Mouse (Mus musculus) lung, adult 2 months (tissue): Measurements from ENCODE around the gene Tcf7l1. TPM values are rescaled to one million over a fixed set of nuclear protein-coding genes. Genes with fewer than 3 reads are reported as not detected.
A peak's percentile ranks its signal among the peaks of the same experiment; 100 is the strongest.

ENCODE experiments used
- DNase-seq: peaks from one replicate; pipeline ENCODE4 v3.0.0; 2022
- H3K4me1 ChIP-seq: fragments of 200-500 bp; 2 replicates; pipeline ENCODE4 v1.6.1; 2011; ENCODE audit warnings: low read length; ENCODE audit not compliant: control insufficient read depth, insufficient read depth
- H3K4me3 ChIP-seq: fragments of 200-500 bp; replicated peaks from 2 replicates; pipeline ENCODE3; 2011; ENCODE audit warnings: low read depth, mild to moderate bottlenecking, control low read depth, low read length; ENCODE audit errors: extremely low read depth
- CTCF ChIP-seq: fragments of 200-500 bp; IDR thresholded peaks from 2 replicates; pipeline ENCODE4 v1.5.1; 2011; ENCODE audit warnings: mild to moderate bottlenecking, low read length, control low read depth; ENCODE audit not compliant: insufficient read depth
- POLR2A ChIP-seq: fragments of 200-500 bp; IDR thresholded peaks from 2 replicates; pipeline ENCODE4 v1.6.1; 2011; ENCODE audit warnings: low read depth, mild to moderate bottlenecking, control low read depth, low read length, borderline replicate concordance; ENCODE audit errors: extremely low read depth
- WGBS: fragments of 180-500 bp; shearing (Covaris S2); methylation state at CpG from one replicate; pipeline ENCODE4 v1.1.7; 2018; 5-methylcytosine and 5-hydroxymethylcytosine counted together
- polyA plus RNA-seq: library from polyadenylated mRNA; depleted of rRNA; stranded (reverse); fragments of >200 nt; gene quantifications from 2 replicates; pipeline ENCODE4 v1.2.3, GENCODE M21; 2012

Gene Tcf7l1
- polyA plus RNA-seq, 1 experiment: 30.1 TPM

DNA sequence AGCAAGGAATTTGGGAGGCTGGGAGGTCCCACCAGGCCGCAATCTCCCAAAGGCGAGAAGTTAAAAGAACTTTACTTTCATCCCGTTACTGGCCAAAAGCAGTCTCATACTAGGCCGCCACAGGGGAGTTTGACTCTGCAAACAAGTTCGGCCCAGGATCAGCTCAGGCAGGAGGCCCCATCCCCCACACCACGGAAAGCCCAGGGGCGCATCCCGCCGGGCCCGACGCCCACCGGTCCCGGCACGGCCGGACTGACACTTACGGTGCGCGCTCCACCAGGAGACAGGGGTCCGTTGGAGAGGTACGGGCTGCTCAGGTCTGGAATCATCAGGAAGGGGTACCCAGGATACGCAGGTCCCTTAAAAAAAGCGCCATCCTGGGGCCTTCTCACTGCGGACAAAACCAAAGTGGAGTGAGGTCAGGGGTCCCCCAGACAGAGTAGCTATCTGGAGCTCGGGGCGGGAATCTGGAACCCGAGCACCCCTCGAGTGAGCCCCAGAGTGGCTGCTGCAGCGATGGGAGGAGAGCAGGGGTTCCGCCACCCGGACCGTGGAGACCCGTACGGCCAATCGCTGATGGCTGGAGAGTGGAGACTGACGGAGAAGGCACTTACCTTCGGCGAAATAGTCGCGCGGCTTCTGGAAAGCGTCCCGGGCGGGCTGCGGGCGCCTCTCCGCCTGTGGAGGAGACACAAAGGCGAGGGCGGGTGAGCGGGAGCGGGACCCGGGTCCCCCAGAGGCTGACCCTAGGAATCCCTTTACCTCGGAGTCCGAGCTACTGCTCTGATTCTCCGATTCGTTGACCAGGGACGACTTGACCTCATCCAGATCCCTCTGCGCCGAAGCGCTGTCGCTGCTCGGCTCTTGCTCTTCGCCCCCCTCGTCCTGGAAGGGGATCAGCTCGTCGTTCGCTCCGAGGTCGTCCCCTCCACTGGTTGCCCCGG lies 834 bp downstream of the Tcf7l1 start:
- no peak for TF ChIP-seq POLR2A
- WGBS: 2% methylated on average over 68 of the region's 69 CpGs
- Histone ChIP-seq H3K4me1 (peaks cover 2% of the 10 kb centered on the region; the same call in 1 of the 2 replicates), H3K4me3 (peak overlapping the region; percentile 88)
- peak; percentile 73 for DNase-seq

DNA sequence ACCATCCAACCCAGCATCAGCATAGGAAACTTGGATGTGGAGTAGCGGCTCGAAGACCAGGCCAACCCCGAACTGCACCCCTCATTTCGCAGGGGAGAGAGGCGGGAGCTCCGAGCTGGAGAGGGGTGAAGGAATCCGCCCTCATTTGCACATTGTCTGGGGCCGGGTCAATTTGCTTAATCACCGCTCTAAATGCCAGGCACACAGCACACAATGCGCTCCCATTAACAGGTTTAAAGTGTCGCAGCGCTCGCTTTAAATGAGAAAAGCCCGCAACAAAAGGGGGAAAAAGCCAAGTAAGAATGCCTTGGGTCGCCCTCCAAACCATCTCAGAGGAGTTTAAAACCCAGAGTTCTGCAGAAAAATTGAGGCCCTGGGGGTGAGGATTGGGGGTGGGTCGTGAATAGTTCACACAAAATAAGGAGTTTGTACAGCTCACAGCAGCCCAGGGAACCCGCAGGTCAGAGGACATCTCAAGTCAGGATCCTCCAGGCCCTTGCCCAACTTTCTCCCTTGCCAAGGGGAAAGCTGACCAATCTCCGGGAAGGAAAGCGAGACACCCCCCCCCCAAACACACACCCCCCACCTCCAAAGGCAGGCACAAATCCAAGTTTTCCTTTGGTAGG lies 1.6 kb downstream of the Tcf7l1 start:
- TF ChIP-seq POLR2A: no peak
- no peak for TF ChIP-seq CTCF
- whole genome bisulfite sequencing: 46% methylated on average over 19 of the region's 19 CpGs
- no peak for DNase-seq
- Histone ChIP-seq H3K4me3 (peak overlapping the region; percentile 88), H3K4me1 (peaks cover 2% of the 10 kb centered on the region; the same call in 1 of the 2 replicates)

DNA sequence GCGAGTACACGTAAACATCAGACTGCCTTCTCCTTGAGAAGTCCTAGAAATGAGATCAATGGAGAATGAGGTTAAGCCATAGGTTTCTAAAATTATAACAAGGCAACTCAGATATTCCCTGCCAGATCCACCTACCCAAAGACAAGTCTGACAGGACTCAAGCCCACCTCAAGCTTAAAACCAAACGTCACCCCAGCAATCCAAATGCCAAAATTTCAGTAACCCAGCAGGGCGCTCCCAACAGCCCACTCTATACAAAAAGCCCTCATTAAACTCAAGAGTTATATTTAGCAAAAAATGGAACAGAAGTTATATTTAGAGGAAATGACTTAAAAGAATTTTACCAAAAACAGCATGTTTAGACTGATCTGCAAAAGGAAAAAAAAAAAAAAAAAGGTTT lies 5.3 kb downstream of the Tcf7l1 start:
- no peak for DNase-seq
- Histone ChIP-seq H3K4me3 (no peak overlapping the region), H3K4me1 (no peaks in the 10 kb centered on the region; the same call in 1 of the 2 replicates)
- TF ChIP-seq POLR2A: no peak
- TF ChIP-seq CTCF: no peak
- 89% methylated on average over 4 of the region's 4 CpGs for WGBS

DNA sequence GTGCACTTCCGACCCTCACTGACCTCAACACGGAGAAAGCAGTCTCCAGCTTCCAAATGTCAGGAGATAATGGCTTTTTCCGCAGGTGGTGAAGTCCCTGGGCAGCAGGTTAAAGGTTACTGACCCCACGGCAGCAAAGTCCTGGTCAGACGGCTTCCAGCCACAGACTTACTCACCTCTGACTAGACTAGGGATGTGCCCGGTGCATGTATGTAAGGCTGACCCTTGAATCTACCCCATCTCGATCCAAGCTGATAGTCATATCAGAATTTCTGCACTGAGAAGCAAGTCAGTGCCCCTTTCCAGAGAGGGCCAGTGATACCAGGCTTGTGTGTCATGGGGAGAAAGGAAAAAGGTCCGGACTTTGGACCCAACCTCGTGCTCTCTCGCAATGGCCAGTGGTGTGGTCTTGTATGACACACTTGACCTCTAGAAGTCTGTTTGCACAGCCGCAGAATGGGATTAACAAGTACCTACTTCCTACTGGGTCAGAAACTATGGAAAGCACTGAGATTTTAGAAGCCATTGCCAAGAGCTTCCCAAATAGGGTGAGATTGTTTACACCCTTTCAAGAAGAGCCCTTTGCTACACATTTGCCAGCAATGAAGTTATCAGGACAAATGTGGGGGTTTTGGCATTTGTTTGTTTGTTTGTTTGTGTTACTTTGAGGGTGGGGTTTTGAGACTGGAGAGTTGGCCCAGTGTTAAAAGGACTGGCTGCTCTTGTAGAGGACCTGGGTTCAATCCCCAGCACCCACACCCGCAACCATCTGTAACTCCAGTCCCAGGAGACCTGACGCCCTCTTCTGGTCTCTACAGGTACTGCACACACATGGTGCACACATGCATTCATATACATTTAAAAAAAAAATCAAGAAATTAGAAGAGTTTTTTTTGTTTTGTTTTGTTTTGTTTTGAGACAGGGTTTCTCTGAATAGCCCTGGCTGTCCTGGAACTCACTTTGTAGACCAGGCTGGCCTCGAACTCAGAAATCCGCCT lies 10.0 kb downstream of the Tcf7l1 start:
- H3K4me3 ChIP-seq: no peak overlapping the region
- 0 out of 2 replicates have a peak, but pooled peaks have one; percentile 13 for TF ChIP-seq CTCF
- no peak for TF ChIP-seq POLR2A
- 76% methylated on average over 15 of the region's 15 CpGs for WGBS
- H3K4me1 ChIP-seq: no peaks in the 10 kb centered on the region; the same call in 1 of the 2 replicates
- peak; percentile 41 for DNase-seq

DNA sequence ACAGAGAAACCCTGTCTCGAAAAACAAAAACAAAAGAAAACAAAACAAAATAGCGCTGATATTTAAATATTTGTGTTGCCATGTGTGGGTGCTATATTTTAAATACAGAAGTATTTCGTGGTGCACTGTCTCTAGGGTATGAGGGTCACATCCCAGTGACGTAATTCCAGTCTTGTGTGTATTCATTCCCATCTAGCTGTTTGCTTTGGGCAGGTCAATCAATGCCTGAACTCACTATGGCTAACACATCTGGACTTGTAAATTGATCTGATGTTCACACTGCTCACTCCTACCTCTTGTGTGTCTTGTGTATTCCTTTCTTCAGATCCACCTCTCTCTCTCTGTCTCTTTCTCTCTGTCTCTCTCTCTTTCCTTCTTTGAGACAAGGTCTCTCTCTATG lies 11.8 kb downstream of the Tcf7l1 start:
- Histone ChIP-seq H3K4me3 (no peak overlapping the region), H3K4me1 (no peaks in the 10 kb centered on the region; the same call in 1 of the 2 replicates)
- WGBS: 80% methylated on average over 4 of the region's 4 CpGs
- TF ChIP-seq POLR2A (no peak), CTCF (no peak)
- DNase-seq: no peak

DNA sequence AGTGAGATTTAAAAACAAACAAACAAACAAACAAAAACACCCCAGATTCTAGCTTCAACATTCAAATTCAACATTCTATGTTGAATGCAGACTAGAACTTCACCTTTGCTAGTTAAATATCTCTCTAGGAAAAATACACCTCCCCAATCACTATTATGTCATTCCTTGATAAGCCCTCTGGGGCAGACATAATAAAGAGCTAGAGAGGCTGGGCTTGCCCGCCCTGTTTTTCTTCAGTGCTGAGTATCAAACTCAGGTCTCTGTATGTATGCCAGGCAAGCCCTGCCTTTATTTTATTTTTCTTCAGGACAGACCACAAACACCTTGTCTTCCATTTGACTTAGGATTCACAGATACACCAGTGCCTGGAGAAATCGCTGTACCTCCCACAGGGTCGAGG lies 14.8 kb downstream of the Tcf7l1 start:
- no peak for TF ChIP-seq POLR2A
- TF ChIP-seq CTCF: no peak
- H3K4me3 ChIP-seq: no peak overlapping the region
- DNase-seq: no peak
- H3K4me1 ChIP-seq: peaks cover 2% of the 10 kb centered on the region
- WGBS: 55% methylated on average over 3 of the region's 3 CpGs

DNA sequence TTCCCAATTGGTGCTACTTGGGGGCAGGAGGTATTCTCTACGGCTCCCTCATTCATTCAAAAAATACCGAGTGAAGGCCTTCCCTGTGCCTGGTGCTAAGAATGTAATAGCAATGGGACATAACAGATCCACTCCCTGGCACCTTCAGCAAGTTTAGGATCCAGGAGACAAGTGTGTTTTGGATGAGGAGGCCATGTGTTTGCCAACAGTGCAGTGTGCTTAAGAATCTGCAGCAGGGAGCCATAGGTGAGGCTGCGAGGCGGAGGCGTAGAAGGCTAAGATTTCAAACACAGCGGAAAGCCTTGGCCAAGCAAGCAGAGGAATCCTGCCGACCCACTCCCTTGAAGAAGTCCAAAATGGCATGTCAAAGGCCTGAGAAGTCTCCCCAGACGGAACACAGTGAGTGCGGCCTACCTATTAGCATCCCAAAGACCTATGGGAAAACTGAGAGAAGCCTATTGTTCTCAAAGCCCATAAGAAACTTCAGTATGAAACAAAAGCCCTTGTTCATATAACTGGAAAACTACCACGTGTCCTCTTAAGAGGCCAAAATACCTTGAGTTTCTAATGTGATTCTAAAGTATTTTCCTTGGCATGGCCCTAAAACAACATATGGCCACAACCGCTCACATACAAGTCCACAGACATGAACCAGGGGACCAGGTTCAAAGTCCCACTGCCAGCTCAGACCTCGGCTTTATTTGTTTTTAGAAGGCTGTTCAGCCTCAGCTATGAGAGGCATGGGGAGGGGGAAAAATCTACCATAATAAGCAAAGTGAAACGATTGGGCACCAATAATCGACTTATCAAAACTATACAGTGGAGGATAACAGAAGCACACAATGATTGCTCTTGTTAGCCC lies 18.9 kb downstream of the Tcf7l1 start:
- no peak for TF ChIP-seq POLR2A
- TF ChIP-seq CTCF: no peak

DNA sequence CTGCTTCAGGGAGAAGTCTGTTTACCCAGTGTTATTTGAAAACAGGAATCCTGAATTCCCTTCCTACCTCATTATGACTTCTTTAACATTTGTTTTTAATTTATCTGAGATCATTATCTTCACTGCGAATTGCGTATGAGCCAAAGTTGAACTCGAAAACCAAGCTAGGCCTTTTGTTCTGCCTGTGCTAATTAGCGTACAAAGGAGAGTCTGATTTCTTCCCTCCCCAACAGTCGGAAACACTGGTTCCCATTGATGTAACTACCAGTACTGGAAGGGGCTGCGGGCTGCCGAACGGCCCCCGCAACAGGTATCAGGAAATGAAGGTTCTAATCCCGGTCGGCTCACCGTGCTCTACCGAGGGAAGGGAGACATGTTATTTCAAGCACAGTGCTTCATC lies 19.7 kb downstream of the Tcf7l1 start:
- no peak for TF ChIP-seq POLR2A
- TF ChIP-seq CTCF: no peak
- 64% methylated on average over 13 of the region's 13 CpGs for whole genome bisulfite sequencing
- no peak for DNase-seq
- peaks cover 8% of the 10 kb centered on the region for H3K4me1 ChIP-seq
- H3K4me3 ChIP-seq: no peak overlapping the region

More for the DNA sequence above, 18.9 kb downstream of the Tcf7l1 start:
- H3K4me1 ChIP-seq: peaks cover 8% of the 10 kb centered on the region
- no peak for DNase-seq
- no peak overlapping the region for H3K4me3 ChIP-seq
- WGBS: 85% methylated on average over 14 of the region's 14 CpGs
